Mouse (Mus musculus): ENCODE measurements around the gene Kif19a. TPM values are rescaled to one million over a fixed set of nuclear protein-coding genes. Genes with fewer than 3 reads are reported as not detected.

Gene Kif19a
- under 1 TPM; 0.13 to 0.25 TPM for total RNA-seq (2021)

- intact Hi-C loops (cut with DNase I) = no loop called here
- peak; percentile 27 for DNase-seq (ENCODE audit: low spot score)
These were observed at the start of gene Kif19a for GRCm38 (mm10) chr11:114764820-114765818. Gene Kif19a (plus strand): TSS chr11:114765388.

- intact Hi-C loops (cut with DNase I) = no loop called here
- DNase-seq (ENCODE audit: low spot score) = peak; percentile 54
These were observed 49.7 kb upstream of the Kif19a start for GRCm38 (mm10) chr11:114715531-114715930.

GRCm38 (mm10) chr11:114720535-114720934 is 44.7 kb upstream of the Kif19a start:
- no peak for DNase-seq (ENCODE audit: low spot score)
- intact Hi-C loops (cut with DNase I) = loop anchor here (5.0 kb wide), 1 partner anchor 48 kb away; no protein-coding TSS in a partner anchor

- intact Hi-C loops (cut with DNase I) = loop anchor here (5.0 kb wide), 1 partner anchor 50 kb away; no protein-coding TSS in a partner anchor
- no peak for DNase-seq (ENCODE audit: low spot score)
These were observed 42.8 kb upstream of the Kif19a start for GRCm38 (mm10) chr11:114722438-114722837.

GRCm38 (mm10) chr11:114723030-114723429 is 42.2 kb upstream of the Kif19a start:
- no peak for DNase-seq (ENCODE audit: low spot score)

GRCm38 (mm10) chr11:114724787-114725590 is 40.2 kb upstream of the Kif19a start:
- peak; percentile 63 for DNase-seq (ENCODE audit: low spot score)
- intact Hi-C loops (cut with DNase I) = loop anchor here (5.0 kb wide), 1 partner anchor 53 kb away; no protein-coding TSS in a partner anchor

More at GRCm38 (mm10) chr11:114723030-114723429, 42.2 kb upstream of the Kif19a start:
- intact Hi-C loops (cut with DNase I) = loop anchor here (5.0 kb wide), 1 partner anchor 51 kb away; no protein-coding TSS in a partner anchor

- peak; percentile 61 for DNase-seq (ENCODE audit: low spot score)
- intact Hi-C loops (cut with DNase I) = no loop called here
These were observed 38.0 kb upstream of the Kif19a start, which contains the start of gene Dnaic2 for GRCm38 (mm10) chr11:114726965-114727825. Gene Dnaic2 (plus strand): TSS chr11:114727408.

- intact Hi-C loops (cut with DNase I) = no loop called here
- no peak for DNase-seq (ENCODE audit: low spot score)
These were observed 37.4 kb upstream of the Kif19a start for GRCm38 (mm10) chr11:114727826-114728186.

GRCm38 (mm10) chr11:114728333-114728732 is 36.9 kb upstream of the Kif19a start:
- DNase-seq (ENCODE audit: low spot score) = no peak
- intact Hi-C loops (cut with DNase I) = no loop called here

GRCm38 (mm10) chr11:114729832-114730363 is 35.3 kb upstream of the Kif19a start:
- intact Hi-C loops (cut with DNase I) = no loop called here
- no peak for DNase-seq (ENCODE audit: low spot score)

- DNase-seq (ENCODE audit: low spot score) = no peak
- intact Hi-C loops (cut with DNase I) = no loop called here
These were observed 33.5 kb upstream of the Kif19a start for GRCm38 (mm10) chr11:114731711-114732110.

- intact Hi-C loops (cut with DNase I) = no loop called here
- DNase-seq (ENCODE audit: low spot score) = no peak
These were observed 32.3 kb upstream of the Kif19a start for GRCm38 (mm10) chr11:114732890-114733289.

GRCm38 (mm10) chr11:114736111-114736510 is 29.1 kb upstream of the Kif19a start:
- intact Hi-C loops (cut with DNase I) = no loop called here
- DNase-seq (ENCODE audit: low spot score) = no peak

GRCm38 (mm10) chr11:114736913-114737624 is 28.1 kb upstream of the Kif19a start:
- DNase-seq (ENCODE audit: low spot score) = no peak
- intact Hi-C loops (cut with DNase I) = no loop called here

- intact Hi-C loops (cut with DNase I) = no loop called here
These were observed 24.6 kb upstream of the Kif19a start for GRCm38 (mm10) chr11:114740598-114740997.

GRCm38 (mm10) chr11:114741451-114741850 is 23.7 kb upstream of the Kif19a start:
- intact Hi-C loops (cut with DNase I) = no loop called here
- no peak for DNase-seq (ENCODE audit: low spot score)

More at GRCm38 (mm10) chr11:114740598-114740997, 24.6 kb upstream of the Kif19a start:
- DNase-seq (ENCODE audit: low spot score) = no peak

GRCm38 (mm10) chr11:114745134-114745533 is 20.1 kb upstream of the Kif19a start:
- intact Hi-C loops (cut with DNase I) = loop anchor here (1.0 to 2.0 kb wide), 2 partner anchors 44 to 168 kb away; no protein-coding TSS in a partner anchor
- DNase-seq (ENCODE audit: low spot score) = peak; percentile 70

GRCm38 (mm10) chr11:114747564-114748138 is 17.5 kb upstream of the Kif19a start:
- no peak for DNase-seq (ENCODE audit: low spot score)
- intact Hi-C loops (cut with DNase I) = no loop called here
